Mouse (Mus musculus) lung, postnatal 0 days (tissue): ENCODE data around the gene Wdtc1. TPM values are rescaled to one million over a fixed set of nuclear protein-coding genes. Genes with fewer than 3 reads are reported as not detected.

Experiments used
- ATAC-seq: fragments of 200-750 bp; cut with Nextera tagmentation; 2 replicates; pipeline ENCODE4 v1.8.0; 2017; ENCODE audit warnings: moderate library complexity
- DNase-seq: peaks from one replicate; pipeline ENCODE4 v3.0.0-alpha.2; 2016; ENCODE audit warnings: low spot score
- H3K27ac ChIP-seq: fragments of 300-500 bp; sonication (generic); 2 replicates; pipeline ENCODE4 v1.5.1; 2014; ENCODE audit warnings: antibody characterized with exemption, mild to moderate bottlenecking, low read length, mixed read lengths
- H3K27me3 ChIP-seq: fragments of 300-500 bp; sonication (generic); replicated peaks from 2 replicates; pipeline ENCODE4 v1.6.1; 2014; ENCODE audit warnings: low read length, mixed read lengths; ENCODE audit not compliant: insufficient read depth
- H3K36me3 ChIP-seq: fragments of 300-500 bp; sonication (generic); 2 replicates; pipeline ENCODE4 v1.6.1; 2014; ENCODE audit warnings: low read length, mixed read lengths; ENCODE audit not compliant: insufficient read depth
- H3K4me1 ChIP-seq: fragments of 300-500 bp; sonication (generic); 2 replicates; pipeline ENCODE4 v1.6.1; 2014; ENCODE audit warnings: antibody characterized with exemption, low read depth, low read length, mixed read lengths; ENCODE audit not compliant: insufficient read depth
- H3K4me2 ChIP-seq: fragments of 300-500 bp; sonication (generic); replicated peaks from 2 replicates; pipeline ENCODE4 v1.6.1; 2014; ENCODE audit warnings: low read depth, mild to moderate bottlenecking, low read length, moderate library complexity, mixed read lengths
- H3K4me3 ChIP-seq: fragments of 300-500 bp; sonication (generic); 2 replicates; pipeline ENCODE4 v1.5.1; 2014; ENCODE audit warnings: low read depth, low read length
- H3K9ac ChIP-seq: fragments of 300-500 bp; sonication (generic); replicated peaks from 2 replicates; pipeline ENCODE4 v1.6.1; 2014; ENCODE audit warnings: low read depth, mild to moderate bottlenecking
- H3K9me3 ChIP-seq: fragments of 300-500 bp; sonication (generic); 2 replicates; pipeline ENCODE4 v1.6.1; 2016; ENCODE audit warnings: low read length, mixed read lengths
- CTCF ChIP-seq: IDR thresholded peaks from 2 replicates; pipeline ENCODE4 v1.5.1; 2016; ENCODE audit warnings: antibody characterized with exemption, mild to moderate bottlenecking
- EP300 ChIP-seq: IDR thresholded peaks from 2 replicates; pipeline ENCODE4 v1.6.1; 2016; ENCODE audit warnings: antibody characterized with exemption, mild to moderate bottlenecking, control low read depth
- WGBS: fragments of 180-500 bp; shearing (Covaris S2); extraction: QIAGEN DNeasy Blood & Tissue Kit; methylation state at CpG from one replicate; pipeline ENCODE4 v1.1.7; 2014; 5-methylcytosine and 5-hydroxymethylcytosine counted together
- polyA plus RNA-seq: library from polyadenylated mRNA; unstranded; fragments of >200 nt; fragmentation: Nextera tagmentation; extraction: Ambion mirVana; gene quantifications from 2 replicates; pipeline ENCODE4 v1.2.1, GENCODE M21; 2015

Wdtc1 gene
- polyA plus RNA-seq, 1 experiment from 2014 or later: 9.9 TPM

- ATAC-seq (no peak), DNase-seq (no peak)
- Histone ChIP-seq H3K36me3 (peaks cover 15% of the 10 kb centered on the region; the same call in 1 of the 2 replicates), H3K9me3 (no peaks in the 10 kb centered on the region), H3K27ac (no peak overlapping the region), H3K4me1 (no peaks in the 10 kb centered on the region), H3K27me3 (no peaks in the 10 kb centered on the region), H3K9ac (no peak overlapping the region), H3K4me3 (no peak overlapping the region), H3K4me2 (no peak overlapping the region)
- no peak for TF ChIP-seq EP300
- 79% methylated on average over 11 of the region's 11 CpGs for WGBS
These were observed 59.2 kb downstream of the Wdtc1 start for GRCm38 (mm10) chr4:133294084-133294483.

- Histone ChIP-seq H3K36me3 (peaks cover 15% of the 10 kb centered on the region; the same call in 1 of the 2 replicates), H3K9me3 (no peaks in the 10 kb centered on the region), H3K4me2 (no peak overlapping the region), H3K27me3 (no peaks in the 10 kb centered on the region), H3K4me1 (no peaks in the 10 kb centered on the region), H3K9ac (no peak overlapping the region), H3K4me3 (no peak overlapping the region), H3K27ac (no peak overlapping the region)
- TF ChIP-seq EP300 (no peak), CTCF (no peak)
- WGBS: 50% methylated on average over 24 of the region's 24 CpGs
- ATAC-seq (no peak), DNase-seq (no peak)
These were observed 60.1 kb downstream of the Wdtc1 start for GRCm38 (mm10) chr4:133292901-133293843.

- no peaks in the 10 kb centered on the region for H3K27me3 ChIP-seq
- no peak for TF ChIP-seq CTCF
- no peak for TF ChIP-seq EP300
- no peaks in the 10 kb centered on the region for H3K9me3 ChIP-seq
- H3K4me1 ChIP-seq: no peaks in the 10 kb centered on the region
- no peak overlapping the region for H3K4me2 ChIP-seq
- no peak overlapping the region for H3K27ac ChIP-seq
- ATAC-seq: no peak
- H3K36me3 ChIP-seq: peaks cover 15% of the 10 kb centered on the region; the same call in 1 of the 2 replicates
- 94% methylated on average over 4 of the region's 4 CpGs for WGBS
- no peak for DNase-seq
- no peak overlapping the region for H3K4me3 ChIP-seq
- no peak overlapping the region for H3K9ac ChIP-seq
These were observed 60.9 kb downstream of the Wdtc1 start for GRCm38 (mm10) chr4:133292405-133292804.

GRCm38 (mm10) chr4:133291255-133291654 is 62.0 kb downstream of the Wdtc1 start:
- Histone ChIP-seq H3K4me1 (no peaks in the 10 kb centered on the region), H3K36me3 (peaks cover 13% of the 10 kb centered on the region; the same call in 1 of the 2 replicates), H3K9ac (no peak overlapping the region), H3K4me3 (no peak overlapping the region), H3K27ac (no peak overlapping the region), H3K9me3 (no peaks in the 10 kb centered on the region), H3K4me2 (no peak overlapping the region), H3K27me3 (no peaks in the 10 kb centered on the region)
- no peak for ATAC-seq
- TF ChIP-seq CTCF: no peak
- TF ChIP-seq EP300: no peak
- 96% methylated on average over 1 of the region's 1 CpGs for WGBS
- DNase-seq: no peak

GRCm38 (mm10) chr4:133286476-133287077 is 66.7 kb downstream of the Wdtc1 start:
- Histone ChIP-seq H3K4me1 (no peaks in the 10 kb centered on the region), H3K4me2 (no peak overlapping the region), H3K9me3 (no peaks in the 10 kb centered on the region), H3K27me3 (no peaks in the 10 kb centered on the region), H3K4me3 (no peak overlapping the region), H3K9ac (no peak overlapping the region), H3K36me3 (no peaks in the 10 kb centered on the region), H3K27ac (no peak overlapping the region)
- no peak for TF ChIP-seq CTCF
- TF ChIP-seq EP300: no peak
- ATAC-seq (no peak), DNase-seq (no peak)
- WGBS: 76% methylated on average over 4 of the region's 4 CpGs

- H3K4me2 ChIP-seq: no peak overlapping the region
- no peak overlapping the region for H3K4me3 ChIP-seq
- no peak for DNase-seq
- ATAC-seq: no peak
- 55% methylated on average over 5 of the region's 5 CpGs for WGBS
- no peaks in the 10 kb centered on the region for H3K4me1 ChIP-seq
- TF ChIP-seq EP300 (no peak), CTCF (no peak)
- no peaks in the 10 kb centered on the region for H3K36me3 ChIP-seq
- no peak overlapping the region for H3K27ac ChIP-seq
- no peak overlapping the region for H3K9ac ChIP-seq
- no peaks in the 10 kb centered on the region for H3K27me3 ChIP-seq
- no peaks in the 10 kb centered on the region for H3K9me3 ChIP-seq
These were observed 67.3 kb downstream of the Wdtc1 start for GRCm38 (mm10) chr4:133285950-133286349.
